Mouse (Mus musculus) heart, postnatal 0 days (tissue): ENCODE data around the gene Kif3c. TPM values are rescaled to one million over a fixed set of nuclear protein-coding genes. Genes with fewer than 3 reads are reported as not detected.

Source experiments
- ATAC-seq: fragments of 200-750 bp; cut with Nextera tagmentation; 2 replicates; pipeline ENCODE4 v1.8.0; 2017; ENCODE audit warnings: low read depth, moderate number of reproducible peaks, moderate library complexity; ENCODE audit not compliant: insufficient read depth
- DNase-seq: peaks from one replicate; pipeline ENCODE4 v3.0.0-alpha.2; 2016; ENCODE audit warnings: low spot score
- H3K27ac ChIP-seq: fragments of 300-500 bp; sonication (generic); 2 replicates; pipeline ENCODE4 v1.5.1; 2014; ENCODE audit warnings: low read depth, mild to moderate bottlenecking
- H3K27me3 ChIP-seq: fragments of 300-500 bp; sonication (generic); 2 replicates; pipeline ENCODE4 v1.6.1; 2014; ENCODE audit warnings: low read length, mixed read lengths; ENCODE audit not compliant: control insufficient read depth, insufficient read depth
- H3K36me3 ChIP-seq: fragments of 300-500 bp; sonication (generic); replicated peaks from 2 replicates; pipeline ENCODE4 v1.6.1; 2014; ENCODE audit warnings: low read length, mixed read lengths; ENCODE audit not compliant: control insufficient read depth, insufficient read depth
- H3K4me1 ChIP-seq: fragments of 300-500 bp; sonication (generic); 2 replicates; pipeline ENCODE4 v1.6.1; 2014; ENCODE audit warnings: antibody characterized with exemption; ENCODE audit not compliant: control insufficient read depth, insufficient read depth
- H3K4me2 ChIP-seq: fragments of 300-500 bp; sonication (generic); 2 replicates; pipeline ENCODE4 v1.6.1; 2014; ENCODE audit warnings: low read depth, mild to moderate bottlenecking, low read length, moderate library complexity
- H3K4me3 ChIP-seq: fragments of 300-500 bp; sonication (generic); 2 replicates; pipeline ENCODE4 v1.5.1; 2014; ENCODE audit warnings: low read depth, low read length
- H3K9ac ChIP-seq: fragments of 300-500 bp; sonication (generic); replicated peaks from 2 replicates; pipeline ENCODE4 v1.6.1; 2014; ENCODE audit warnings: low read depth, low read length, mixed read lengths
- H3K9me3 ChIP-seq: fragments of 300-500 bp; sonication (generic); replicated peaks from 2 replicates; pipeline ENCODE4 v1.6.1; 2016; ENCODE audit warnings: low read length; ENCODE audit not compliant: control insufficient read depth
- CTCF ChIP-seq: IDR thresholded peaks from 2 replicates; pipeline ENCODE4 v1.5.1; 2016; ENCODE audit warnings: antibody characterized with exemption, control low read depth, low read depth
- EP300 ChIP-seq: IDR thresholded peaks from 2 replicates; pipeline ENCODE4 v1.6.1; 2016; ENCODE audit warnings: antibody characterized with exemption, low read depth
- WGBS: fragments of 180-500 bp; shearing (Covaris S2); extraction: QIAGEN DNeasy Blood & Tissue Kit; methylation state at CpG from one replicate; pipeline ENCODE4 v1.1.7; 2014; 5-methylcytosine and 5-hydroxymethylcytosine counted together
- polyA plus RNA-seq: library from polyadenylated mRNA; unstranded; fragments of >200 nt; fragmentation: Nextera tagmentation; extraction: Ambion mirVana; gene quantifications from 2 replicates; pipeline ENCODE4 v1.2.1, GENCODE M21; 2015
- total RNA-seq: library from RNA; depleted of rRNA; stranded (reverse); fragments of >200 nt; gene quantifications from 2 replicates; pipeline ENCODE4 v1.2.3, GENCODE M21; 2014; ENCODE audit warnings: low replicate concordance

Gene Kif3c
- total and polyA plus RNA-seq, 2 experiments from 2014 or later: 2.4 to 8.3 TPM

- no peaks in the 10 kb centered on the region for H3K9me3 ChIP-seq
- H3K27me3 ChIP-seq: no peaks in the 10 kb centered on the region
- DNase-seq (no peak), ATAC-seq (no peak)
- no peaks in the 10 kb centered on the region for H3K4me1 ChIP-seq
- no peak overlapping the region for H3K9ac ChIP-seq
- no peak overlapping the region for H3K4me2 ChIP-seq
- no peak overlapping the region for H3K4me3 ChIP-seq
- no peak for TF ChIP-seq CTCF
- WGBS: 75% methylated on average over 2 of the region's 2 CpGs
- no peak overlapping the region for H3K27ac ChIP-seq
- H3K36me3 ChIP-seq: no peaks in the 10 kb centered on the region
Measured at GRCm38 (mm10) chr12:3325232-3325631, 39.7 kb upstream of the Kif3c start.

- TF ChIP-seq EP300 (no peak), CTCF (no peak)
- H3K4me3 ChIP-seq: no peak overlapping the region
- no peak overlapping the region for H3K4me2 ChIP-seq
- no peaks in the 10 kb centered on the region for H3K9me3 ChIP-seq
- H3K27ac ChIP-seq: no peak overlapping the region
- no peaks in the 10 kb centered on the region for H3K27me3 ChIP-seq
- no peaks in the 10 kb centered on the region for H3K4me1 ChIP-seq
- H3K36me3 ChIP-seq: no peaks in the 10 kb centered on the region
- no peak overlapping the region for H3K9ac ChIP-seq
- no peak for ATAC-seq
- WGBS: 54% methylated on average over 4 of the region's 4 CpGs
- no peak for DNase-seq
Measured at GRCm38 (mm10) chr12:3329677-3330076, 35.3 kb upstream of the Kif3c start.

GRCm38 (mm10) chr12:3338931-3339330 is 26.0 kb upstream of the Kif3c start:
- Histone ChIP-seq H3K36me3 (no peaks in the 10 kb centered on the region), H3K9me3 (no peaks in the 10 kb centered on the region), H3K4me1 (no peaks in the 10 kb centered on the region), H3K27ac (no peak overlapping the region), H3K4me2 (no peak overlapping the region), H3K4me3 (no peak overlapping the region), H3K9ac (no peak overlapping the region), H3K27me3 (no peaks in the 10 kb centered on the region)
- WGBS: 57% methylated on average over 1 of the region's 1 CpGs
- ATAC-seq: no peak
- DNase-seq: no peak
- TF ChIP-seq CTCF: no peak
- TF ChIP-seq EP300: no peak

GRCm38 (mm10) chr12:3344155-3344554 is 20.8 kb upstream of the Kif3c start:
- no peaks in the 10 kb centered on the region for H3K9me3 ChIP-seq
- 73% methylated on average over 2 of the region's 2 CpGs for WGBS

GRCm38 (mm10) chr12:3345038-3345437 is 19.9 kb upstream of the Kif3c start:
- no peaks in the 10 kb centered on the region for H3K9me3 ChIP-seq
- WGBS: 72% methylated on average over 5 of the region's 5 CpGs
- DNase-seq (no peak), ATAC-seq (no peak)
- no peak overlapping the region for H3K27ac ChIP-seq
- no peak overlapping the region for H3K4me3 ChIP-seq
- H3K9ac ChIP-seq: no peak overlapping the region
- H3K4me2 ChIP-seq: no peak overlapping the region
- no peaks in the 10 kb centered on the region for H3K36me3 ChIP-seq
- no peaks in the 10 kb centered on the region for H3K4me1 ChIP-seq
- no peaks in the 10 kb centered on the region for H3K27me3 ChIP-seq
- TF ChIP-seq EP300 (no peak), CTCF (no peak)

More at GRCm38 (mm10) chr12:3344155-3344554, 20.8 kb upstream of the Kif3c start:
- Histone ChIP-seq H3K4me3 (no peak overlapping the region), H3K27me3 (no peaks in the 10 kb centered on the region), H3K4me2 (no peak overlapping the region), H3K36me3 (no peaks in the 10 kb centered on the region), H3K4me1 (no peaks in the 10 kb centered on the region), H3K9ac (no peak overlapping the region), H3K27ac (no peak overlapping the region)
- TF ChIP-seq CTCF (no peak), EP300 (no peak)
- DNase-seq: no peak
- no peak for ATAC-seq

- TF ChIP-seq CTCF: no peak
- TF ChIP-seq EP300: no peak
- H3K4me3 ChIP-seq: no peak overlapping the region
- no peaks in the 10 kb centered on the region for H3K9me3 ChIP-seq
- no peak overlapping the region for H3K27ac ChIP-seq
- no peak overlapping the region for H3K9ac ChIP-seq
- no peaks in the 10 kb centered on the region for H3K4me1 ChIP-seq
- no peak for ATAC-seq
- DNase-seq: no peak
- H3K4me2 ChIP-seq: no peak overlapping the region
- no peaks in the 10 kb centered on the region for H3K27me3 ChIP-seq
- H3K36me3 ChIP-seq: no peaks in the 10 kb centered on the region
Measured at GRCm38 (mm10) chr12:3347682-3348081, 17.2 kb upstream of the Kif3c start.
